Mouse (Mus musculus) mesoderm, embryonic 11.5 days (tissue): ENCODE data around the gene Rabif.
"Not testable (repeated sequence)": the region's sequence is repeated elsewhere in the genome, so short reads cannot be mapped to it uniquely, and the experiment has no call there.

Experiments
- DNase-seq: peaks from one replicate; pipeline ENCODE4 v3.0.0-alpha.2; 2012; ENCODE audit warnings: low read depth, low spot score

Gene Rabif

DNA sequence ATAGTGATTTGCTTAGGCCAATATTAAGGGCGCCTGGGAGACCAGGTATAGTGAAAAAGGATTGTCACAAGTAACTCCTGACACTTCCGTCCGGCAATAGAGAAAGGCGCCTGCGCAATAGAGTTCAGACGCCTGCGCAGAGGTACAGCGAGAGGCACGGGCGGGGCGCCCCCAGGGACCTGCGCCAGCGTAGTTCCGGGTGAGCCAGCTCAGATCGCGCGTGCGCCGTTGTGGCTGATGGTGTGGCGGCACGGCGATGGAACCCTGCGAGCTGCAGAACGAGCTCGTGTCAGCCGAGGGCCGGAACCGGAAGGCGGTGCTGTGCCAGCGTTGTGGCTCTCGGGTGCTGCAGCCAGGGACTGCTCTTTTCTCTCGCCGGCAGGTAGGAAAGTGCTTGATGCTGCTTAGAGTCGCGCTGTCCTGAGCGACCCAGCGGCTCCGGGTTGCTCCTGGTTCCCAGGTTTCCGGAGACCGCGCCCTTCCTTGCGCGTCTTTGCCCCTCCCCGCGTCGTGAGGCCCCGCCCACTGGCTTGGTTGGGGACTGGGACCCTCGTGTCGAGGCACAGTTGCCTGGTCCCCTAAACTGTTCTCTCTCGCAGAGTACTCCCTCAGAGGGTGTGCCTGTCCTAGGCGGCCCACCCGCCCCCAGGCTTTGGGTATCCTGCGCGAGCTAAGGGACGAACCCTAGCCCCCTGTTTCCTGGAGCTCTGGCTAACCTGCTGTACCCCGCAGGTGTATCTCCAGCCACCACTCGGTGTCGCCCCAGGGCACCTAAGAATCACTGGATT, at the start of gene Rabif:
TSS of gene Rabif (plus strand) at position 221 of the 788 bp plus-strand sequence.
- DNase-seq, result peak; percentile 99

GRCm38 (mm10) chr1:134445418-134445817, 49.0 kb upstream of the Rabif start:
- DNase-seq, result no peak

GRCm38 (mm10) chr1:134448537-134448936, 45.9 kb upstream of the Rabif start:
- not testable (repeated sequence) for DNase-seq

DNA sequence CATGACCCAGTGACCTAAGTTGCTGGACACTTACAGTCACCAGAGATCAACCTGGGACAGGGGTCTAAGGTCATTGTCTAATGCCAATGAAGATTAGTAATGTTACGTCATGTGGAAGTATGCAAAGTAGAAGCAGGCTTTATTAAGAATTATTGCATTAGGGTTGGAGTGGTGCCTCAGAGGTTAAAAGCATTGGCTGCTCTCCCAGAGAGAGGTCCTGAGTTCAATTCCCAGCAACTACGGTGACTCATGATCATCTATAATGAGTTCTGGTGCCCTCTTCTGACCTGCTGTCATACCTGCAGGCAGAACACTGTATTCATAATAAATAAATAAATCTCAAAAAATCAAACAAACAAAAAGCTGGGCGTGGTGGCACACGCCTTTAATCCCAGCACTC, 44.2 kb upstream of the Rabif start:
- DNase-seq, result no peak

DNA sequence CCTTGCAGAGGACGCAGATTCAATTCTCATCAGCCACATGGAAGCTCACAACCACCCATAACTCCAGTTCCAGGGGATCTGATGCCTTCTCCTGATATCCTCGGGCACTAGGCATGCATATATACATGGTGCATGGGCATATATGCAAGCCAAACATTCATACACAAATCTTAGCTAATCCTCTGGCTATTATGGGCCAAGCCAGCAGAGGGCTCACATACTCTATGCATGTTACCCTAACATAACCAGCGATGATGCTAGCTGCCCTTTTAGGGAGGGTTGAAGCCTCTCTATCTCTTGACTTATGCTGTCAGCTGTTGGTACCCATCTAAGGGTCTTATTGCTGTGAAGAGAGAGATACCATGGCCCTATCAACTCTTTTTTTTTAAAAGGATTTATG, 43.5 kb upstream of the Rabif start:
- peak; percentile 32 for DNase-seq

GRCm38 (mm10) chr1:134454904-134455824, 39.3 kb upstream of the Rabif start, which contains the start of gene Klhl12:
Klhl12 (plus strand) TSS chr1:134455531.
- peak; percentile 94 for DNase-seq

DNA sequence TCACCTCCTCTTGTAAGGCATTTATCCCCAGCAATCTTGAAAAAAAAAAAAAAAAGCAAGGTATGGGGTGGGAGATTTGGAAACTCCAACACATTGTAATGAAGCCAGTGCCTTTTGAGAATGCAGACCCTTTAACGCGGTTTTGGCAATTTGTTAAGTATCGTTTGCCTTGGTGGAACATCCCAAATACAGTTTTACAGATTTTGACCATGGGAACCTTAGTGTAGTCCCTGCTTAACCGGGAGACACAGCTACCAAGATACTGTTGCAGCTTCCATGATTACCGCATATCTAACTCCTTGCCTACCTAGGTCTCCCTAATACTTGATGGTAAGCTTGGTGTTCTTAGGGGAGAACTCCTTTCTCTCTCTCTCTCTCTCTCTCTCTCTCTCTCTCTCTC, 38.4 kb upstream of the Rabif start:
- no peak for DNase-seq

- no peak for DNase-seq
These were observed 36.2 kb upstream of the Rabif start for GRCm38 (mm10) chr1:134458139-134458727.

DNA sequence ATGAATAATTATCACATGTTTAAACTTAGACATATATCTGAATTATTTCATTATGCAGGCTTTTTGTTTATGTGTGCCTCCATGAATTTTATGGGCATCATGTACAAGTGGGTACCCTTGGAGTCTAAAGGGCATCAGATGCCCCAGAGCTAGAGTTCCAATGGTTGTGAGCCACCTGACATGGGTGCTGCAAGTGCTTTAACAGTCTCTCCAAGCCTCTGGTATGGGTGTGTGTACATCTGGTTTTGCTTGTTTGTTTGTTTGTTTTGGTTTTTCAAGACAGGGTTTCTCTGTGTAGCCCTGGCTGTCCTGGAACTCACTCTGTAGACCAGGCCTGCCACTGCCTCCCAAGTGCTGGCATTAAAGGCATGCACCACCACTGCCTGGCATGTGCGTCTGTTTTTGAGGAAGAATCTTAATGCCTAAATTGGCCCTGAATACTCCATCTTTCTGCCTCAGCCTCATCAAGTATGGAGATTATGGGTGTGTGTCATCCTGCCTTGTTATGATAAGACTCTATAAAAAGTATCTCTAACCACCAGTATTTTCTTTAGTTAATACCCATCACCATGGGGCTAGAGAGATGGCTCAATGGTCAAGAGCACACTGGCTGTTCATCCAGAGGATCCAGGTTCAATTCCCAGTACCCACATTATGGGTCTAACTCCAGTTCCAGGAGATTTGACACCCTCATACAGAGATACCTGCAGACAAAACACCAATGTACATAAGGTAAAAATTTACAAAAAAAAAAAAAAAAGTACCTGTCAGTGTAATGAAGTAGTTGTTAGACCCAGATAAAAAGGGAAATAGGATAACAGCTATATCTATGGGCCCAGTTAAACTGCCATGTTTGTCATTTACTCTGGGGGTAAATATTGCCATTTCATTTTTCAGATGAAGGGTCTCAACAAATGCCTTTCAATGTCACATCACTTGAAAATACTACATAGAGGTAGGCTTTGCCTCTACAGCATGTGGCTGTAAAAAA, 33.9 kb upstream of the Rabif start:
- no peak for DNase-seq

DNA sequence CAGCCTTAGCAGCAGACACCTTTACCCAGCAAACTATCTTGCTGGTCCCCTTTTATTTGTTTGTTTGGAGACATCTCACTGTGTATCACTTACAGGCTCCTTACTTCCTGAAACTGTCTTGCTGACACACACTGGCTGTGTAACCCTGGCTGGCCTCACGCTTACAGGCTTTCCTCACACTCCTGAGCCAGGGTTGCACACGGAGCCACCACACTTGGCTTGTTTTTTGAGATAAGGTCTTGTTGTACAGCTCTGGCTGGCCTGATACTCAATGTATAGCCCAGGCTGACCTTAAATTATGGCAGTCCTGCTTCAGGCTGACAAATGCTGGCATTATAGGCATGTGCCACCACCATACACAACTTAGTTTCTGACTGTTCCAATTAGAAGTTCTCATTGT, 9.8 kb upstream of the Rabif start:
- no peak for DNase-seq

DNA sequence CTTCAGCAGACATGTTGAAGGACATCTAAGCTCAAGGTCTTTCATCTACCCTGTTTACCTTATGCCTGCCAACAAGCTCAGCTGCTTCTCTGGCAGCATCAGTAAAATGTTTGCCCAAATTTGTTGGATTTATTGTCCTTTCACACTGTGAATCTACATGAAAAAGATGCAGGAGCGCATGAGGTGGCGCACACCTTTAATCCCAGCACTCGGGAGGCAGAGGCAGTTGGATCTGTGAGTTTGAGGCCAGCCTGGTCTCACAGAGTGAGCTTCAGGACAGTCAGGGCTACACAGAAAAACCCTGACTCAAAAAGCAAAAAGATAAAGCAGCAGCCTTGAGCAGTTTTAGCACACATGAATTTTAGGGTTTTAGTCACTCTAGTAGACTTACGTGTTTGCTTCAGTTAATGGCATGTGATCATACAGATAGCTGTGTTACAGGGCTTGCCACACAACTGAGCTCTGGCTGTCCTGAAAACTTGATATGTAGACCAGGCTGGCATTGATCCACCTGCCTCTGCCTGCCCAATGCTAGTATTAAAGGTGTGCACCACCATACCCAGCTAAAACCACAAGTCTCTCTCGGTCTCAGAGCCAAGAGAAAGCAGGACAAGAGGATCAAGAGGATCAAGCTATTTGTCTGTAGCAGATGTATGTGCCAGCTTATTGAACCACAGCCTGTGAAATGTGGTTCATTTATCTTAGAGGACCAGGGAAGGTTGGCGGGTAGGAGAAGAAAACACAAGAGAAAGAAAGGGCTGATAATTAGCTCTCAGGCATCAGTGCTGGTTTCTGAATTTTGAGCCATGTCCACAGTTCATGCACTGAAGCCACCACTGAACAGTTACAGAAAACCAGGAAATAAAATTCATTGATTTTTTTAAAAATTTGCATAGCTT, 3.3 kb upstream of the Rabif start:
- DNase-seq, result no peak

DNA sequence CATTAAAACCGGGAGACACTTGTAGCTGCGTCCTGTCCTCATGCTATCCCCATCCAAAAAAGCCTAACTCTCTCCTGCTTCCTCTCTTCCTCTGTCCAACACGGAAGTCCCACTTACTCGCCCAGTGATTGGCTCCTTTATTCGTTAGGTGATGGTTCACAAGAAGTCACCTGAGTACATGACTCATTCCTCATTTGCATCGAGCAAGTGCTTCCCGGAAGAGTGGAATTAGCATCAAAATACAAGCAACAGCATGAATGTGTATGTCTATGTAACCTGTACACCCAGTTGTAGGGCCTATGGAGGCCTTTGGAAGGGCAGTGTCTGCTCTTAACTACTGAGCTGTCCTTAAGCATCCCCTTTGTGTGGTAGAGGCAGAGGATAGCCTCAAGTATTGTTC, 2.2 kb upstream of the Rabif start:
- DNase-seq, result no peak

DNA sequence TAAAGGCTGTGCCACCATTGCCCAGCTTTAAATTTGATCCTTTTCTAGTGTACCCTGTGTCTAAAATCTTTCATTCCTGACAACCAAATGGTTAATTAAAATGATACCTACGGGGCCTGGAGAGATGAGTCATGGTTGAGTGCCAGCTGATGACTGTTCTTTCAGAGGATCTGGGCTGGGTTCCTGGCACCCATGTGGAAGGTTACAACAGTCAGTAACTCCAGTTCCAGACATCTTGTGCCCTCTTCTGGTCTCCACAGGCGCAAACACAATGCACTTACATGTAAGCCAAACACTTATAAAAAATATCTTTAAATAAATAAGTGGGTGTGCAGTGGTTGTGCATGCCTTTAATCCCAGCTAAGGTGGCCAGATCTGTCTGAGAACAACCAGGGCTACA, 952 bp upstream of the Rabif start:
- no peak for DNase-seq

DNA sequence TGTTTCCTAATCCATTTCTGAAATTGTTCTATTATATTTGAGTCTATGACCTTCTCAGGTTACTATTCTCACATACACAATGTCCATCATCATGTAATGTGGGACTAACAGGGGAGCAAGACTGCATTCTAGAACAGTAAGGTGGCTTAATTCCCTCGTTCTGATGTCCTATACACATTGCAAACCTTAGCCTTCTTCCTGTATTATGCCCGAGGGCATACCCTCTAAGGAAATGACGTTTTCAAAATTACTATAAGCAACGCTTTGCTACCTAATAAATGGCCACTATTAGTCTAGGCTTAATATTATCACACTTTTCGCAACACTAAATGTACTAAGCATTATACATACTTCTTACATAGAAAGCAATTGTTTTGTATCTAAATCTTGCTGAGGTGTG, 492 bp upstream of the Rabif start:
- DNase-seq, result no peak

- DNase-seq, result no peak
These were observed 730 bp downstream of the Rabif start for GRCm38 (mm10) chr1:134495216-134495539.

- DNase-seq, result no peak
These were observed 1.5 kb downstream of the Rabif start for GRCm38 (mm10) chr1:134495991-134496390.

DNA sequence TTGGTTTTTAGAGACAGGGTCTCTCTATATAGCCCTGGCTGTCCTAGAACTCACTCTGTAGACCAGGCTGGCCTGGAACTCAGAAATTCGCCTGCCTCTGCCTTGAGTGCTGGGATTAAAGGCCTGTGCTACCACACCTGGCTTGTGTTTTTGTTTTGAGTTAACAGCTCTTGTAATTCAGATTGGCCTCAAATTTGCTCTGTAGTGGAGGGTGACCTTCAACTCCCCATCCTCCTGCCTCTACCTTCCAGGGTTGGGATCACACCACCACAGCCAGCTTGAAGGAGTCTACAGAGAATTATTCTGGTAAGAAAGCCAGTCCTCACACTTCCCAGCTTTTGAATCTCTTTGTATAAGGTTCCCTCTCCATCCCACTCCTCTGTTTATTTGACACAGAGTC, 6.5 kb downstream of the Rabif start:
- DNase-seq, result no peak

DNA sequence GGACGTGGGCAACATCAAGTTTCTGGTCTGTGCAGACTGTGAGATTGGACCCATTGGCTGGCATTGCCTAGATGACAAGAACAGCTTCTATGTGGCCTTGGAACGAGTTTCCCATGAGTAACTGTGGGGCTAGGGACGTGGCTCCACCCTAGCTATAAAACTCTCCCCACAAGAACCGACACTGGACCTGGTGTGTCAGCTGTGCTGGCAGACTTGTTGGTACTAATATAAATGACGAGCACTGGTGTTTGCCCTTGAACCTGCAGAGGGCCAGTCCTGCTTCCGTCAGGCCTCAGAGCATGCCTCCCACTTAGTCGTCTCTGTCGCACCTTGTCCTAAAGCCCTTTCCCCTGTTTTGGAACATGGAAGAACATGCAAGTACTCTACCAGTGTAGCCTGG, 11.8 kb downstream of the Rabif start:
- no peak for DNase-seq

- peak; percentile 5 for DNase-seq
These were observed 15.6 kb downstream of the Rabif start for GRCm38 (mm10) chr1:134510018-134510417.

DNA sequence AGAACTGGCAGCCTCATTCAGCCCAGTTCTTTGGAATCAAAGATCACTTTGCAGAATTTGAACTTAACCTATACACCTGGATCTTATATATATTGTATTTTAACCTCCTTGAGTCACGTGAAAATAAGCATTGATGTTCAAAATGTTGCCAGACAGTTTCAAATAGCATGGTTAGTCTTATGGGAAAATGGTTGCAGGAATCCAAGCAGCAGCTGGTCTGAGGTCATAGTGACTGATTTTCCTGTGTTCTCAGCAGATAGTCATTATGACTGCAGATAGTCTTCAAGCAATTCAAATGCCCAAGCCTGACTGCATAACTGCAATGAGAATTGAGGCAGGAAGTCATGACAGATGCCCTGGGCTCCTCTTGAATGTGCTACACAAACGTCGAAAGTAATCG, 17.7 kb downstream of the Rabif start:
- DNase-seq, result peak; percentile 41
